Mouse (Mus musculus) urinary bladder, adult 2 months (tissue): ENCODE results near the gene Ralgps1. TPM values are rescaled to one million over a fixed set of nuclear protein-coding genes. Genes with fewer than 3 reads are reported as not detected.

ENCODE experiments used
- DNase-seq: peaks from one replicate; pipeline ENCODE4 v3.0.0; 2022; ENCODE audit warnings: low spot score
- polyA plus RNA-seq: library from polyadenylated mRNA; depleted of rRNA; stranded (reverse); fragments of >200 nt; gene quantifications from 2 replicates; pipeline ENCODE4 v1.2.3, GENCODE M21; 2012

The Ralgps1 gene
- polyA plus RNA-seq, 1 experiment = 8.4 TPM

GRCm38 (mm10) chr2:33280525-33280924 is 90.8 kb downstream of the Ralgps1 start:
- DNase-seq = no peak

DNA sequence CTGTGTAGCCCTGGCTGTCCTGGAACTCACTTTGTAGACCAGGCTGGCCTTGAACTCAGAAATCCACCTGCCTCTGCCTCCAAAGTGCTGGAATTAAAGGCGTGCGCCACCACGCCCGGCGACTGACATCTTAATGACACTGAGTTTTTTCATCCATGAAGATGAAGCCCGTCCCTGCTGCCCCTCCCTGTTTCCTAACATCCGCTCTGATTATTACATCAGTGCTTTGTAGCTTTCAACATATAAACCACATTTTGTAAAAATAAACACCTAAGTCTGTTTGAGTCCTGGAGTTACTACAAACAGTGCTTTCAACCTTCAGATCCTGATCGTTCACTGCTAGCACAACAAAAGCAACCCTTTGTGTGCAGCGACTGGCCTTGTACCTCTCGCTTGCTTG is 91.5 kb downstream of the Ralgps1 start:
- no peak for DNase-seq

DNA sequence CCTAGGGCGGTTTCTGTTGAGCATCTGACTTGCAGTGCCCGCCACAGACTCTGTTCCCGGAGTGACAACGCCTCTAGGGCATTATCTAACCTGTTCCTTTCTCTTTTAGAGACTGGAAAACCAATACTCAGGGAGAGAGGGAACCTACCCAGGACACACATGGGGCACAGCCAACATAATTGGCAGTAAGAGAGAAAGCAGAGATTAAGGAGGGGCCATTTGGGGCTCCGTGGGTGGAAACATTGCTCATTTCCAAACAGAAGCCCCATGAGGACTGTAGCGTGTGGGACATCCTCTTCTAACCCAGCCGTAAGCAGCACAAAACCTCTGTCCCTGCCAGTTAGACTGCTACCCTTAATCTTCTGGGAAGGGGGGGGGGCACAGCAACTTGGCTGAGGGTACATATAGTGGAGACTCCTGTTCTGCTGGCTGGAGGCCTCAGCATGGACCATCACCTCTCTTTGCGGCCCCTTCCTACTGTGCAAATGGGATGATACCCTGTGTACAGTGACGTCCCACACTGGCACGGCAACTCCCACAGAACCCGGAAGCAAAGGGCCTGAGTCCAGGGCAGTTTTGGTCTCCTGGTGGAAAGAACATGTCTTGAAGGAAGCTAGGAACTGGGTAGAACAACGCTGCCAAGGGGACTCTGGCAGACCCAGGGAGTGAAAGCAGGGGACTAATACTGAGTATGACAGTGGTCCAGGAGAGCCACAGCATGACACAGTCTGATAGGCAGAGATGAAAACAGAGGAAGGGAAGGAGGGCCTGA is 96.4 kb downstream of the Ralgps1 start:
- DNase-seq = no peak

- no peak for DNase-seq
Measured at GRCm38 (mm10) chr2:33272665-33273439, 98.4 kb downstream of the Ralgps1 start.

DNA sequence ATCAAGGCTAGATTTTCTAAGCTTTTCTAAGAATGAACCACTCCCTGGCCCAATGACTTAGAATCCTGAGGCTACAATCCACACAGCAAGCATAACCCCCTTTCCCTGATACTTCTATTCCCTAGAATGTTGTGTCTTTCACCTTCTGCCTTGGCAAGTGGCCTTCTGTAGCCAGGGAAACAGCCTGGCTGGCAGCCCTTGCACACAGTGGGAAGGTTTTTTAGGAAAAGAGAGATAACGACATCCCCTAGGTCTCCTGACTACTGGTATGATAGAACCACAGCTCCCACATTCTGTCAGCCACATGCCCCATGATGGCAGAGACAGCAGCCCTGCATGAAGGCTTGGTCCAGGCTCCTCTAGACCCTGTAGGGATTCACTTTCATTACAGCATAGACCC is 99.8 kb downstream of the Ralgps1 start:
- DNase-seq = no peak

DNA sequence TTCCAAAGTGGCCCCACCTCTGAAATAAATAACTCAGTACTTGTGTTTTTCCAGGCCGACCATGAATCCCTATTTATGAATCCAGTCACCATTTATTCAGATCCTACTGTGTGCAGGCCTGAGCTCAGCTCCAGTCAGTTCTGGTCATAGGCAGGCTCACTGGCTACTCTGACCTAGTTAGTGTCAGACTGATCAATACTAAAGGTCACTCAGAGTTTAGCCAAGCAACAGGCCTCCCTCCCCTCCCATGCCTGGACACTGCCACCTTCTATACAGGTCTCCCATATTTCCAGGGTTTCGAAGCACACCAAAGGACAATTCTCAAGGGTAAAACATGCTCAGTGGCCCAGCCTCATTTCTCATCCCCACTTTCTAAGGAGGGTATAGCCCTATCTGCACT is 100.7 kb downstream of the Ralgps1 start:
- DNase-seq = no peak

- no peak for DNase-seq
Measured at GRCm38 (mm10) chr2:33269132-33269493, 102.2 kb downstream of the Ralgps1 start.

DNA sequence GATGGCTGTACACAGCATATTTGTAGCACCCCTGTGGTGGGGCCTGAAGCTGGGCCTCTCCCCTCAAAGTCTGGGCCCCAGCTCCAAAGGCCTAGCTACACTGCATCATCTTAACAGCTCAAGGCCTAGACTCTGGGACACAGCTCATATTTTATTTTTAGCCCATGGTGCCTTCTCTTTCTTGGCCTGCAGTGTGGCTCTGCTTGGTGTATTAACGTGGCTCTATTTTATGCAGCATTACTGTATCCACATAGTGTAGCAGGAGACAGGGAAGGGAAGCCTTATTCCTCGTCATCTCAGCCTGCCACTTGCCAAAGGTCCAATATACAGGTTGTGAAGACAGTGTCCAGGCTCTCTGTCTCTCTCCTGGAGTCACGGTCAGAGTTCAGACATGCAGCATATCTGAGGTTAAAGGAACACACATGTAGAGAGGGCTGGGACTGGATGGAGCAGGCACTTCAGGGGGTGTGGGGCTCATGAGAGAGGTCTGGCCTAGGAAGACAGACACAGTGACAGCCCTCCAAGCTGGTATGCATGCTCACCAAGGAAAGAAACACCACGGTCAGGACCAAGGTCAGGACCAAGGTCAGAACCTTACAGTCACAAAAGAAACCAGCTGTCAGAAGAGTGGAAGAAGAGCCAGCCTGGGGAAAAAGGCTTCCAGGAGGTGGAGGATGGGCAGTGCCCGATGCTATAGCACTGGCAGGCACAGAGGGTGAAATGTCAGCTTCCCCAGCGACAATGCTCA is 102.7 kb downstream of the Ralgps1 start:
- no peak for DNase-seq

- DNase-seq = no peak
Measured at GRCm38 (mm10) chr2:33267075-33267474, 104.2 kb downstream of the Ralgps1 start.

DNA sequence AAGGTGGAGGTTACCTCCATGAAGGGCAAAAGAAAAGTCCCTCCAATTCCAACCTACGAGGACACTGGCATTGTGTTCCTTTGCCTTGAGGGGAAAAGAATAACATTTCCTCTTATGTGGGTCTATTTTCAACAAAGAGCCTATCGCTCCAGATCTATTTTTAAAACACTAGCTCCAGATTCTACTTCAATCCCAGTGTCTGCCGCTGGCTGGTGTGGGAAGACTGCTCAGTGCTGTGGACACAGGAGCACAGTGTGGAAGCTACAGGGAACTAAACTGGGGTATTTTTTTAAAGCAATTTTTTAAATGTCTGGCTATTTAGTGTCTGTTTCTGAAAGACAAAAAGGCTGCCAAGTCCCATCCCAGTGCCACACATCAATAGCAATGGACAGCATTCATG is 105.5 kb downstream of the Ralgps1 start:
- no peak for DNase-seq

DNA sequence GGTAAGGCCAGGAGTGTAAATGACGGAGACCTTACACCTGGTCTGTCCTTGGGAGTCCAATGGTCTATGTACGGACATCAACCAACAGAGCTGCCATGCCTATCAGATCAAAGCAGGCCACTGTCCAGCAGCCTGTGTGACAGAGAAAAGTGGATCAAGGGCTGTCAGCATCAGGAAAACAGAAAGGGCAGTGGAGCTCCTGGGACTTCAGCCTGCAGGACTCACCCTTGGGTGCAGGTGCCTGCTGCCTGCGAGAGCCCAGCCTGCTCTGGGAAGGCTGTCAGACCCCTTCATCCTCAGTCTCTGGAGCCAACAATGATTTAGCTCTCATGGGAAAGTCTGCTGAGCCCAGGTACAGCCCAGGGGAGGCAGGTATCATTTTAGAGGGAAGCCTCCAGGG is 109.8 kb downstream of the Ralgps1 start:
- no peak for DNase-seq

DNA sequence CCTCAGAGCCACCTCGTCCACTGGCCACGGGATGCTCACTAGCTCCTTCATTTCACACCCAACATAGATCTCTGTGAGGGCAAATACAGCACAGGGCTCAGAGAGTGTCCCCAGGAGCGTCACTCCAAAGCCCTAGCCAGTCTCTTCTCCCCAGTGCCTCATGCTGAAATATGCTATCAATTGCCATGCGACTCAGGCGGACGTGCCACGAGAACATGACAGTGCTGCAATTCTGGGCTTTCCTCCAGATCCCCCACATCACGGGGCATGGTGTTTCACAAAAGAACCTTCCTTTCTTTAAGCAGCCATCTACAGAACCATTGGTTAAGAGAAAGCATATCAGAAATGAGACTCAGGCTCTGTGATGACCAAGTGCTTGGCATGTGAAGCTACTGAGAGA is 110.5 kb downstream of the Ralgps1 start:
- no peak for DNase-seq

- DNase-seq = no peak
Measured at GRCm38 (mm10) chr2:33256769-33257537, 114.3 kb downstream of the Ralgps1 start.

DNA sequence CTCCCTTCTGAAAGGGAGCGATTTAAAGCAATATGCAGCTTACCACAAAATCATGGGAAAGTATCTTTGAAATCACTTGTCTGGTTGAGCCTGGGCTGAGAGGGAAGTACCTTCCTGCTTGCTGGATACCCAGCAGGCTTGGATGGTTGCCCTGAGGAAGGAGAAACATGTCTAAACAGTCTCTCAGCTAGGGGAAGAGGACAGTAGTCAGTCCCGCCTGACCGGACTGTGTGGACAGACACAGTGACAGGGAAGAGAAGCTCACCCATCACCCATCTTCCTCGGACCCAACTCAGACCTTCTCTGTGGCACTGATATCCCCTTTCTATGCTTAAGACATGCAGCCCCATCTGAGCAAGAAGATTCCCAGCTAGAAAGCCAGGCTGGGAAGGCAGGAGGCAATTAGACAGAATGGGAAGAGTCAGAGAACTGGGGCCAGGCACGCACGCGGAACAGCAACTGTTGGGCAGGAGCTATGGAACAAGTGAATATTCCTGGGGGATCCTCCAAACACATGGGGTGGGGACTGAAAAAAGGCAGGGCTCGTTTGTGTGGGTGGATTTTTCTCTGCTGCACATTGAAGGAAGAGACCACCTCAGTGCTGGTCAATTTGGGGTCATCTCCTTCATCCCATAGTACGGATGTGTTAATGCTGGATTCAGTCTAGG is 116.8 kb downstream of the Ralgps1 start:
- DNase-seq = no peak

- no peak for DNase-seq
Measured at GRCm38 (mm10) chr2:33253572-33254190, 117.6 kb downstream of the Ralgps1 start.

GRCm38 (mm10) chr2:33252751-33253150 is 118.5 kb downstream of the Ralgps1 start:
- DNase-seq = no peak

- DNase-seq = no peak
Measured at GRCm38 (mm10) chr2:33249922-33250633, 121.2 kb downstream of the Ralgps1 start.

GRCm38 (mm10) chr2:33248549-33248948 is 122.7 kb downstream of the Ralgps1 start:
- no peak for DNase-seq

DNA sequence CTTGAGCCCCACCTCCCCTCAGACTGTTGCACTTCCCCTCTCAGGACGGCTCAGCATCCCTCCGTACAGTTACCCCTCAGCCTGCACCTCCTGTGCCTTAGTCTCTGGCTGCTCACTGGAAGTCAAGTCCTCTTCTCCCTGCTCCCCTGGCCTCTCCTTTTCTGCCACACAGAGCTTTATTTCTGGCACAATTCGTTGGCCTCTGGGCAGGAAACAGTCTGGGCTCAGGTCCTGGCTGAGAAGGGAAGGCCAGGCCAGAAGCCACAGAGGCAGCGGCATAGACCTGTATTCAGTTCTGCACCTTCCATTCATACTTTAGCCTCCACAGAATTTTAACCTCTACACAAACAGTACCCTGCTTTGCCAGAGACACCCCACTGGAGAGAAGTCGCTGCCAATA is 124.4 kb downstream of the Ralgps1 start:
- no peak for DNase-seq

DNA sequence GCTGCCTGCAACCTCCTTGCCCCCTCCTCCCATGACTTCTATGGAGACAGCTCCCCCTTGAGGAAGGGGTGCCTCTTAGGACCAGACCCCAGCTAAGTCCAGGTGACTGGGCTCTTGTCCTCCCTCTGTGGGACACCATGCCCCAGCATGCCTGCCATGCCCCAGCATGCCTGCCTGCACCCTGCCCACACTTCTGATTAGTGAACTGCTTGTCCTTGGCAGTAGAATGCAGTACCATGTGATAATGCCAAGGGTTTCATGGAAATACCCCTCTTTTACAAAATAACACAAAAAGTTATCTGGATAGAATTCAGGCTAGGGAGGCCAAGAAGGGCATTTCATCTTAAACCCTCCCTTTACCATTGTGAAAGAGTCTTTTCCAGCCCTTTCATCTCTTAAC is 125.9 kb downstream of the Ralgps1 start:
- no peak for DNase-seq
